Mouse (Mus musculus): Measurements from ENCODE around the gene Asb18. TPM values are rescaled to one million over a fixed set of nuclear protein-coding genes. Genes with fewer than 3 reads are reported as not detected.

The Asb18 gene
- polyA plus RNA-seq, 1 experiment from 2014 or later = not detected

GRCm38 (mm10) chr1:89929721-89930505 is 84.6 kb downstream of the Asb18 start:
- Histone ChIP-seq H3K4me2 (peak overlapping the region; percentile 72), H3K36me3 (no peaks in the 10 kb centered on the region), H3K27me3 (replicated peaks) (peaks cover 99% of the 10 kb centered on the region), H3K27ac (0 out of 2 replicates have a peak overlapping the region, but pooled peaks have one; percentile 10), H3K9ac (peak overlapping the region; percentile 35; the same call in 1 of the 2 replicates), H3K4me3 (peak overlapping the region; percentile 55), H3K9me3 (replicated peaks) (no peaks in the 10 kb centered on the region), H3K4me1 (peaks cover 22% of the 10 kb centered on the region)
- no peak for ATAC-seq
- 1% methylated on average over 55 of the region's 55 CpGs for WGBS (ENCODE audit: insufficient replicate concordance)

GRCm38 (mm10) chr1:89929181-89929580 is 85.3 kb downstream of the Asb18 start:
- no peak overlapping the region for H3K27ac ChIP-seq
- no peaks in the 10 kb centered on the region for H3K9me3 ChIP-seq (replicated peaks)
- H3K4me3 ChIP-seq = peak overlapping the region; percentile 12; the same call in 1 of the 2 replicates
- no peak for ATAC-seq
- H3K4me2 ChIP-seq = peak overlapping the region; percentile 47
- WGBS (ENCODE audit: insufficient replicate concordance) = 2% methylated on average over 6 of the region's 6 CpGs
- peaks cover 99% of the 10 kb centered on the region for H3K27me3 ChIP-seq (replicated peaks)
- peaks cover 22% of the 10 kb centered on the region for H3K4me1 ChIP-seq
- no peak overlapping the region for H3K9ac ChIP-seq
- no peaks in the 10 kb centered on the region for H3K36me3 ChIP-seq

- H3K9ac ChIP-seq = no peak overlapping the region
- no peak overlapping the region for H3K27ac ChIP-seq
- peak overlapping the region; percentile 12; the same call in 1 of the 2 replicates for H3K4me3 ChIP-seq
- peaks cover 24% of the 10 kb centered on the region for H3K4me1 ChIP-seq
- no peaks in the 10 kb centered on the region for H3K36me3 ChIP-seq
- peak overlapping the region; percentile 47 for H3K4me2 ChIP-seq
- peaks cover 99% of the 10 kb centered on the region for H3K27me3 ChIP-seq (replicated peaks)
- no peak for ATAC-seq
- 14% methylated on average over 25 of the region's 25 CpGs for WGBS (ENCODE audit: insufficient replicate concordance)
- H3K9me3 ChIP-seq (replicated peaks) = no peaks in the 10 kb centered on the region
Measured at GRCm38 (mm10) chr1:89928676-89929075, 85.8 kb downstream of the Asb18 start.

GRCm38 (mm10) chr1:89927061-89927661 is 87.3 kb downstream of the Asb18 start:
- 2% methylated on average over 36 of the region's 36 CpGs for WGBS (ENCODE audit: insufficient replicate concordance)
- Histone ChIP-seq H3K4me3 (peak overlapping the region; percentile 33), H3K36me3 (no peaks in the 10 kb centered on the region), H3K27me3 (replicated peaks) (peaks cover 100% of the 10 kb centered on the region), H3K9ac (no peak overlapping the region), H3K4me2 (peak overlapping the region; percentile 57), H3K9me3 (replicated peaks) (no peaks in the 10 kb centered on the region), H3K27ac (no peak overlapping the region), H3K4me1 (peaks cover 36% of the 10 kb centered on the region)
- ATAC-seq = no peak

- Histone ChIP-seq H3K27ac (no peak overlapping the region), H3K36me3 (no peaks in the 10 kb centered on the region), H3K9ac (no peak overlapping the region), H3K4me3 (peak overlapping the region; percentile 33; the same call in 1 of the 2 replicates), H3K27me3 (replicated peaks) (peaks cover 100% of the 10 kb centered on the region), H3K4me1 (peaks cover 36% of the 10 kb centered on the region), H3K4me2 (peak overlapping the region; percentile 57), H3K9me3 (replicated peaks) (no peaks in the 10 kb centered on the region)
- no peak for ATAC-seq
- WGBS (ENCODE audit: insufficient replicate concordance) = 20% methylated on average over 9 of the region's 9 CpGs
Measured at GRCm38 (mm10) chr1:89926583-89927060, 87.8 kb downstream of the Asb18 start.

- no peak for ATAC-seq
- 50% methylated on average over 12 of the region's 12 CpGs for whole genome bisulfite sequencing (ENCODE audit: insufficient replicate concordance)
- H3K27ac ChIP-seq = no peak overlapping the region
- H3K27me3 ChIP-seq (replicated peaks) = peaks cover 100% of the 10 kb centered on the region
- H3K4me2 ChIP-seq = no peak overlapping the region
- no peaks in the 10 kb centered on the region for H3K36me3 ChIP-seq
- no peak overlapping the region for H3K9ac ChIP-seq
- no peaks in the 10 kb centered on the region for H3K9me3 ChIP-seq (replicated peaks)
- H3K4me1 ChIP-seq = peaks cover 27% of the 10 kb centered on the region
- H3K4me3 ChIP-seq = no peak overlapping the region
Measured at GRCm38 (mm10) chr1:89925501-89926190, 88.8 kb downstream of the Asb18 start.

- peaks cover 17% of the 10 kb centered on the region; the same call in 1 of the 2 replicates for H3K4me1 ChIP-seq
Measured at GRCm38 (mm10) chr1:89923642-89924020, 90.8 kb downstream of the Asb18 start.

GRCm38 (mm10) chr1:89922883-89923641 is 91.4 kb downstream of the Asb18 start:
- no peaks in the 10 kb centered on the region for H3K36me3 ChIP-seq
- 2% methylated on average over 39 of the region's 41 CpGs for WGBS (ENCODE audit: insufficient replicate concordance)
- peaks cover 100% of the 10 kb centered on the region for H3K27me3 ChIP-seq (replicated peaks)
- H3K4me1 ChIP-seq = peaks cover 17% of the 10 kb centered on the region; the same call in 1 of the 2 replicates
- H3K4me2 ChIP-seq = peak overlapping the region; percentile 54
- ATAC-seq = no peak
- peak overlapping the region; percentile 28 for H3K4me3 ChIP-seq
- no peaks in the 10 kb centered on the region for H3K9me3 ChIP-seq (replicated peaks)
- H3K27ac ChIP-seq = no peak overlapping the region
- H3K9ac ChIP-seq = no peak overlapping the region

More at GRCm38 (mm10) chr1:89923642-89924020, 90.8 kb downstream of the Asb18 start:
- H3K27me3 ChIP-seq (replicated peaks) = peaks cover 100% of the 10 kb centered on the region
- H3K9me3 ChIP-seq (replicated peaks) = no peaks in the 10 kb centered on the region
- 15% methylated on average over 14 of the region's 14 CpGs for WGBS (ENCODE audit: insufficient replicate concordance)
- no peak for ATAC-seq
- H3K9ac ChIP-seq = no peak overlapping the region
- H3K4me3 ChIP-seq = no peak overlapping the region
- H3K27ac ChIP-seq = no peak overlapping the region
- H3K4me2 ChIP-seq = peak overlapping the region; percentile 54
- no peaks in the 10 kb centered on the region for H3K36me3 ChIP-seq

- Histone ChIP-seq H3K4me3 (no peak overlapping the region), H3K4me2 (peak overlapping the region; percentile 54), H3K4me1 (peaks cover 16% of the 10 kb centered on the region; the same call in 1 of the 2 replicates), H3K27ac (no peak overlapping the region), H3K9me3 (replicated peaks) (no peaks in the 10 kb centered on the region), H3K9ac (no peak overlapping the region), H3K36me3 (no peaks in the 10 kb centered on the region), H3K27me3 (replicated peaks) (peaks cover 100% of the 10 kb centered on the region)
- WGBS (ENCODE audit: insufficient replicate concordance) = 1% methylated on average over 7 of the region's 7 CpGs
- no peak for ATAC-seq
Measured at GRCm38 (mm10) chr1:89922282-89922681, 92.2 kb downstream of the Asb18 start.

GRCm38 (mm10) chr1:89921806-89922205 is 92.7 kb downstream of the Asb18 start:
- peaks cover 98% of the 10 kb centered on the region for H3K27me3 ChIP-seq (replicated peaks)
- H3K9me3 ChIP-seq (replicated peaks) = no peaks in the 10 kb centered on the region
- H3K4me1 ChIP-seq = peaks cover 14% of the 10 kb centered on the region; the same call in 1 of the 2 replicates
- H3K27ac ChIP-seq = no peak overlapping the region
- H3K36me3 ChIP-seq = no peaks in the 10 kb centered on the region
- ATAC-seq = no peak
- WGBS (ENCODE audit: insufficient replicate concordance) = 7% methylated on average over 10 of the region's 10 CpGs
- no peak overlapping the region for H3K9ac ChIP-seq
- no peak overlapping the region for H3K4me3 ChIP-seq
- 0 out of 2 replicates have a peak overlapping the region, but pooled peaks have one; percentile 54 for H3K4me2 ChIP-seq

- no peak overlapping the region for H3K4me2 ChIP-seq
- no peak overlapping the region for H3K4me3 ChIP-seq
- H3K27ac ChIP-seq = no peak overlapping the region
- 64% methylated on average over 6 of the region's 6 CpGs for WGBS (ENCODE audit: insufficient replicate concordance)
- no peaks in the 10 kb centered on the region for H3K36me3 ChIP-seq
- peaks cover 14% of the 10 kb centered on the region; the same call in 1 of the 2 replicates for H3K4me1 ChIP-seq
- no peak overlapping the region for H3K9ac ChIP-seq
- peaks cover 72% of the 10 kb centered on the region for H3K27me3 ChIP-seq (replicated peaks)
- no peak for ATAC-seq
- no peaks in the 10 kb centered on the region for H3K9me3 ChIP-seq (replicated peaks)
Measured at GRCm38 (mm10) chr1:89919206-89919605, 95.3 kb downstream of the Asb18 start.
